Mouse (Mus musculus) hindbrain, embryonic 15.5 days (tissue): ENCODE results near the gene Fbxo6. TPM values are rescaled to one million over a fixed set of nuclear protein-coding genes. Genes with fewer than 3 reads are reported as not detected.

Experiments
- ATAC-seq: fragments of 200-750 bp; cut with Nextera tagmentation; 2 replicates; pipeline ENCODE4 v1.8.0; 2017; ENCODE audit warnings: low read depth, moderate number of reproducible peaks, moderate TSS enrichment; ENCODE audit not compliant: low FRiP score
- H3K27ac ChIP-seq: fragments of 300-500 bp; sonication (generic); replicated peaks from 2 replicates; pipeline ENCODE4 v1.5.1; 2015; ENCODE audit warnings: mild to moderate bottlenecking, inconsistent platforms
- H3K27me3 ChIP-seq: fragments of 300-500 bp; sonication (generic); 2 replicates; pipeline ENCODE4 v1.6.1; 2015; ENCODE audit warnings: control low read depth, inconsistent platforms
- H3K36me3 ChIP-seq: fragments of 300-500 bp; sonication (generic); 2 replicates; pipeline ENCODE4 v1.6.1; 2015; ENCODE audit warnings: control low read depth, inconsistent platforms
- H3K4me1 ChIP-seq: fragments of 300-500 bp; sonication (generic); replicated peaks from 2 replicates; pipeline ENCODE4 v1.6.1; 2015; ENCODE audit warnings: control low read depth, inconsistent platforms
- H3K4me2 ChIP-seq: fragments of 300-500 bp; sonication (generic); 2 replicates; pipeline ENCODE4 v1.6.1; 2015; ENCODE audit warnings: moderate library complexity, mild to moderate bottlenecking, inconsistent platforms
- H3K4me3 ChIP-seq: fragments of 300-500 bp; sonication (generic); 2 replicates; pipeline ENCODE4 v1.5.1; 2015; ENCODE audit warnings: mild to moderate bottlenecking, inconsistent platforms
- H3K9ac ChIP-seq: fragments of 300-500 bp; sonication (generic); 2 replicates; pipeline ENCODE4 v1.6.1; 2015; ENCODE audit warnings: inconsistent platforms
- H3K9me3 ChIP-seq: fragments of 300-500 bp; sonication (generic); 2 replicates; pipeline ENCODE4 v1.6.1; 2016; ENCODE audit warnings: control low read depth, inconsistent platforms
- WGBS: fragments of 180-500 bp; shearing (Covaris S2); methylation state at CpG from one replicate; pipeline ENCODE4 v1.1.7; 2015; 5-methylcytosine and 5-hydroxymethylcytosine counted together
- polyA plus RNA-seq: library from polyadenylated mRNA; unstranded; fragments of >200 nt; fragmentation: Nextera tagmentation; extraction: Ambion mirVana; gene quantifications from 2 replicates; pipeline ENCODE4 v1.2.1, GENCODE M21; 2015

Gene Fbxo6
- polyA plus RNA-seq, 1 experiment from 2014 or later: 21.7 TPM

DNA sequence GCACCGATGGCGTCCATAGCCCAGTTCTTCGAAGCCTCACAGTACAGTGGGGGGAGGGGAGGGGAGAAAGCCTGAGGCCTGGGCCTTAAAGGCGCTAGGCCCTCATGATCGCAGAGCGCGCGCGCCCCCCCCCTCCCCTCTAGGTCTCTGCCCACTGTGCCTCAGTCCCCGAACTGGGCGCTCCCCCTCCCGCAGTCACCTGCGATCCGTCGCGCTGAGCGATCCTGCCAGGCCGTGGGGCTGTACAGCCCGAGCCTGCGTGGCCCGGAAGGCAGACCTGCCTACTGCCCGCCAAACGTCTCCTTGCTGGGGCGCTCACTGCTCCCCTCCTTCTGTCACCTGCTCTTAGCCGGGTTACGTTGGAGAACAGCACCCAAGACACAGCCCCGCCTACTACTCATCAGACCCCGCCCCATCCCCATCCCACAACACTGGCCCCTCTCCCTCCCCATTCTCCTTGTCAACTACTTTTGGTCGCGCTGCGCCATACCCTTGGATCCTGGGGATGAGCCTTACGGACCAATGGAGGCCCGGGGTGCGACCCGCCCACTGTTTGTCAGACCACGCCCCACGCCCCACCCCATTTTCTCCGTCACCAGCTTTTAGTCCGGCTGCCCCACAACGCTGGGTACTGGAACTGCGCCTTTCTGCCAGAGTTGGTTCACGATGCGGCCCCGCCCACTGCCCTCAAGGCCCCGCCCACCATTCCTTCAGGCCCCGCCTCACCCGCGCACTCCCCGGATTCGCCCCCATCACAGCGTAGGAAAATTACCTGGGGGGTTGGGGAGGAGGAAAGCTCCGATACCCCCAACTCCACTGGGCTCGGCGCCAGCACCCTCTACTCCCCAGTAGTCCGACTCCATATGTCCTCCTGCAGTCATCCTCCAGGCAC is 7.8 kb upstream of the Fbxo6 start:
- Histone ChIP-seq H3K9ac (peak overlapping the region; percentile 87), H3K4me3 (peak overlapping the region; percentile 61), H3K36me3 (peaks cover 18% of the 10 kb centered on the region), H3K27me3 (peaks cover 31% of the 10 kb centered on the region), H3K4me2 (peak overlapping the region; percentile 92), H3K9me3 (no peaks in the 10 kb centered on the region), H3K27ac (peak overlapping the region; percentile 88), H3K4me1 (peaks cover 46% of the 10 kb centered on the region)
- peak; percentile 91 for ATAC-seq
- under 1% methylated on average over 46 of the region's 55 CpGs for WGBS

GRCm38 (mm10) chr4:148158436-148159348 is 6.8 kb upstream of the Fbxo6 start:
- peak overlapping the region; percentile 61 for H3K4me3 ChIP-seq
- H3K27ac ChIP-seq: peak overlapping the region; percentile 88
- 20% methylated on average over 27 of the region's 27 CpGs for WGBS
- H3K4me1 ChIP-seq: peaks cover 36% of the 10 kb centered on the region
- peak overlapping the region; percentile 92 for H3K4me2 ChIP-seq
- H3K9me3 ChIP-seq: no peaks in the 10 kb centered on the region
- H3K36me3 ChIP-seq: peaks cover 23% of the 10 kb centered on the region
- peaks cover 24% of the 10 kb centered on the region for H3K27me3 ChIP-seq
- ATAC-seq: no peak
- peak overlapping the region; percentile 87 for H3K9ac ChIP-seq

- Histone ChIP-seq H3K9me3 (no peaks in the 10 kb centered on the region), H3K27me3 (no peaks in the 10 kb centered on the region), H3K27ac (no peak overlapping the region), H3K4me2 (no peak overlapping the region), H3K9ac (no peak overlapping the region), H3K4me3 (no peak overlapping the region), H3K36me3 (peaks cover 32% of the 10 kb centered on the region), H3K4me1 (peaks cover 28% of the 10 kb centered on the region)
- 47% methylated on average over 3 of the region's 3 CpGs for WGBS
- no peak for ATAC-seq
Measured at GRCm38 (mm10) chr4:148154982-148155381, 3.0 kb upstream of the Fbxo6 start.

- Histone ChIP-seq H3K9ac (no peak overlapping the region), H3K9me3 (no peaks in the 10 kb centered on the region), H3K27me3 (no peaks in the 10 kb centered on the region), H3K27ac (no peak overlapping the region), H3K4me3 (no peak overlapping the region), H3K4me2 (no peak overlapping the region), H3K4me1 (peaks cover 26% of the 10 kb centered on the region), H3K36me3 (peaks cover 32% of the 10 kb centered on the region)
- no peak for ATAC-seq
- WGBS: 97% methylated on average over 4 of the region's 4 CpGs
Measured at GRCm38 (mm10) chr4:148154006-148154405, 2.1 kb upstream of the Fbxo6 start.

DNA sequence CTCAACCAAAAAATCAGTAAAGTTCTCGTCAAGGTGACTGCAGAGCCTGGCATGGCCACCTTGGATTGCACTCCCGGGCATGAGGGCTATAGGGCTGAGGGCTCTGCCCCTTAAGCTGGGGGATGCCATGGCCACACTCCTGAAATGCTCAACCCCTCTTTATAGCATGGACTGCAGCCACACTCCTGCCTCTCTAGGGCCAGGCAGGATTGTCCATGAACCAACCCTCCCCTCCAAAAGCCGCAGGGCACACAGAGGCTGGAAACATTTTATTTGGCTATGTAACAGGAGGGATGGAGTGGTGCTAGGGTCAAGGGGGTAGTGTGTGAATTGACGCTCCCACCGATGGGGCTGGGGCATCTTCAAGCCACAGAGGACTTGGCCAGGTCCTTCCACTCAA is 607 bp upstream of the Fbxo6 start:
- Histone ChIP-seq H3K9me3 (no peaks in the 10 kb centered on the region), H3K36me3 (peaks cover 32% of the 10 kb centered on the region), H3K9ac (no peak overlapping the region), H3K4me1 (peaks cover 13% of the 10 kb centered on the region), H3K4me2 (no peak overlapping the region), H3K27ac (peak overlapping the region; percentile 92), H3K27me3 (no peaks in the 10 kb centered on the region), H3K4me3 (no peak overlapping the region)
- no peak for ATAC-seq
- 80% methylated on average over 5 of the region's 5 CpGs for WGBS

- H3K9ac ChIP-seq: 0 out of 2 replicates have a peak overlapping the region, but pooled peaks have one; percentile 73
- ATAC-seq: no peak
- peak overlapping the region; percentile 93 for H3K4me2 ChIP-seq
- no peaks in the 10 kb centered on the region for H3K27me3 ChIP-seq
- peak overlapping the region; percentile 51 for H3K4me3 ChIP-seq
- WGBS: 40% methylated on average over 3 of the region's 3 CpGs
- peaks cover 8% of the 10 kb centered on the region for H3K4me1 ChIP-seq
- H3K9me3 ChIP-seq: no peaks in the 10 kb centered on the region
- H3K27ac ChIP-seq: peak overlapping the region; percentile 92
- H3K36me3 ChIP-seq: peaks cover 33% of the 10 kb centered on the region
Measured at GRCm38 (mm10) chr4:148150953-148151266, 1.0 kb downstream of the Fbxo6 start.

- Histone ChIP-seq H3K9ac (0 out of 2 replicates have a peak overlapping the region, but pooled peaks have one; percentile 9), H3K27ac (no peak overlapping the region), H3K4me3 (no peak overlapping the region), H3K4me1 (peaks cover 8% of the 10 kb centered on the region), H3K27me3 (no peaks in the 10 kb centered on the region), H3K4me2 (no peak overlapping the region), H3K9me3 (no peaks in the 10 kb centered on the region), H3K36me3 (peaks cover 33% of the 10 kb centered on the region)
- 70% methylated on average over 7 of the region's 7 CpGs for WGBS
- no peak for ATAC-seq
Measured at GRCm38 (mm10) chr4:148150242-148150641, 1.7 kb downstream of the Fbxo6 start.

DNA sequence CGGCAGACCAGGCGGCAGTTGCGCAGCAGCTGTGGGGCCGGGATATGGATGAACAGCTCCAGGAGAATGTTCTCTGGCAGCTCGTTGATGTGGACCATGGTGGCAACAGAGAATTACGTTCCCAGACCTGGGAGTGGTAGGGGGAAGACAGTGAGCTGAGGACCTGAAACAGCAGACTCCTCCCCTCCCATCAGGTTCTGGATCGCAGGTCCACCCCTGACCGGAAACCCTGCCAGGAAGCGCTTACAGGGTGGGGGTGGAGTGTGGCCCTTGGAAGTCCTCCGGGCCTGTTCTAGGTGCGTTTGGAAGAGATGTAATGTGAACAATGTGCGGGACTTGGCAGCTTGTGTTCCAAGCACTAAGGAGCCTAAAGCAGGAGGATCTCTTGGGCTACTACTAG is 2.4 kb downstream of the Fbxo6 start:
- Histone ChIP-seq H3K27ac (no peak overlapping the region), H3K27me3 (no peaks in the 10 kb centered on the region), H3K9ac (no peak overlapping the region), H3K4me2 (no peak overlapping the region), H3K4me3 (no peak overlapping the region), H3K36me3 (peaks cover 35% of the 10 kb centered on the region), H3K9me3 (no peaks in the 10 kb centered on the region), H3K4me1 (peaks cover 8% of the 10 kb centered on the region)
- WGBS: 70% methylated on average over 12 of the region's 12 CpGs
- no peak for ATAC-seq

DNA sequence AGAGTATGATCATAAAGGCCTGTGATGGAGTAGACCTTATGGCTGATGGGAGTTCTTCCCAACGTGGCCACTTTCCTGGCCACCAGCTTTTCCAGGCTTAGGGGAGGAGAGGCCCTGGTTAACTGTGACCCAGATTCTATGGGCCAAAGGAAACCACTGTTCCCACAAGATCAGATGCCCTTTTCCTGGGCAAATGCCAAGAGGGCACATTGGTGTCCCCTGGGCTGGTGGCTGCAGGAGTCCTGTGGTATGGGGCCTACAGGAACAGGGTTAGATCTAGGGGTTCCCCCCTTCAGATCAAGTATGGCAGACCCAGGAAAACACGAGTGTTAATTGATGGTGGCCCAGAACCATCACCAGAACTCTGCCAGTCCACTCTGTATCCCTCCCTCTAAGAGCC is 4.2 kb downstream of the Fbxo6 start:
- H3K36me3 ChIP-seq: peaks cover 20% of the 10 kb centered on the region
- no peak overlapping the region for H3K4me2 ChIP-seq
- H3K27me3 ChIP-seq: no peaks in the 10 kb centered on the region
- peaks cover 15% of the 10 kb centered on the region for H3K4me1 ChIP-seq
- 91% methylated on average over 2 of the region's 2 CpGs for WGBS
- H3K9me3 ChIP-seq: no peaks in the 10 kb centered on the region
- ATAC-seq: no peak
- no peak overlapping the region for H3K27ac ChIP-seq
- no peak overlapping the region for H3K9ac ChIP-seq
- no peak overlapping the region for H3K4me3 ChIP-seq

DNA sequence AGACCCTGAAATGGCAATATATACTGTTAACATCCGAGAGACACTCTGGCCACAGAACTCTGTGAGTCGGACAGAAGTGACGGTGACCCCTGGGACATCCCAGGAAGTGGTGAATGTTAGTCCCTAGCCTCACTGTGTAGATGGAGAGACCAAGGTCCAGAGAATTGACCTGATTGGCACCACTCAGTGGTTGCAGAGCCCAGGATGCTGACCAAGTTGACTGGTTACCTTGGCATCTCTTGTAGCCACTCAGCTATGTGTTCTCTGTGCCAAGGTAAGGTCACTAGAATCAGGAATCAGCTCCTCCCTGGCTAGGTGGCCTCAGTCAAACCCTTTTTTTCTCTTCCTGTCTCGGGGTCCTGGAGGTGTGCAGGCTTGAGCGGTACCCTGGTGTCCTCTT is 8.2 kb downstream of the Fbxo6 start:
- H3K36me3 ChIP-seq: peaks cover 20% of the 10 kb centered on the region

GRCm38 (mm10) chr4:148140098-148141011 is 11.6 kb downstream of the Fbxo6 start:
- peak overlapping the region; percentile 84 for H3K4me3 ChIP-seq
- H3K4me2 ChIP-seq: peak overlapping the region; percentile 92
- no peaks in the 10 kb centered on the region for H3K9me3 ChIP-seq
- peaks cover 30% of the 10 kb centered on the region for H3K4me1 ChIP-seq
- H3K27me3 ChIP-seq: no peaks in the 10 kb centered on the region
- peak overlapping the region; percentile 91 for H3K27ac ChIP-seq
- ATAC-seq: peak; percentile 95
- peak overlapping the region; percentile 68 for H3K9ac ChIP-seq
- peaks cover 4% of the 10 kb centered on the region for H3K36me3 ChIP-seq
- under 1% methylated on average over 65 of the region's 65 CpGs for WGBS

More for the DNA sequence above, 8.2 kb downstream of the Fbxo6 start:
- H3K27me3 ChIP-seq: no peaks in the 10 kb centered on the region
- H3K27ac ChIP-seq: no peak overlapping the region
- 91% methylated on average over 5 of the region's 5 CpGs for WGBS
- no peak overlapping the region for H3K9ac ChIP-seq
- no peak for ATAC-seq
- H3K4me2 ChIP-seq: no peak overlapping the region
- peaks cover 24% of the 10 kb centered on the region for H3K4me1 ChIP-seq
- H3K4me3 ChIP-seq: no peak overlapping the region
- no peaks in the 10 kb centered on the region for H3K9me3 ChIP-seq
